Mouse (Mus musculus): ENCODE data around the gene Ddc. TPM values are rescaled to one million over a fixed set of nuclear protein-coding genes. Genes with fewer than 3 reads are reported as not detected.

Gene Ddc
- polyA plus RNA-seq, 1 experiment: not detected

GRCm38 (mm10) chr11:11923345-11923744, 25.4 kb upstream of the Ddc start:
- TF ChIP-seq POLR2A (IDR thresholded peaks at IDR 0.05; ENCODE audit: insufficient read depth, low read depth, low read length): no peak
- TF ChIP-seq CTCF (IDR thresholded peaks at IDR 0.05; ENCODE audit: insufficient read depth, low read depth, low read length): no peak
- no peak overlapping the region for H3K4me3 ChIP-seq (ENCODE audit: insufficient read depth, low read depth, low read length)
- 89% methylated on average over 3 of the region's 3 CpGs for WGBS
- H3K4me1 ChIP-seq (ENCODE audit: control insufficient read depth, insufficient read depth, low read length): no peaks in the 10 kb centered on the region
- H3K27ac ChIP-seq (ENCODE audit: insufficient read depth, low read depth, low read length): no peak overlapping the region

- Histone ChIP-seq H3K27ac (ENCODE audit: insufficient read depth, low read depth, low read length) (no peak overlapping the region), H3K4me1 (ENCODE audit: control insufficient read depth, insufficient read depth, low read length) (no peaks in the 10 kb centered on the region), H3K4me3 (ENCODE audit: insufficient read depth, low read depth, low read length) (no peak overlapping the region)
- TF ChIP-seq CTCF (IDR thresholded peaks at IDR 0.05; ENCODE audit: insufficient read depth, low read depth, low read length): no peak
- no peak for TF ChIP-seq POLR2A (IDR thresholded peaks at IDR 0.05; ENCODE audit: insufficient read depth, low read depth, low read length)
- 92% methylated on average over 2 of the region's 2 CpGs for WGBS
Observed at GRCm38 (mm10) chr11:11922106-11922505, 24.2 kb upstream of the Ddc start.

- WGBS: 39% methylated on average over 7 of the region's 7 CpGs
- no peak for TF ChIP-seq POLR2A (IDR thresholded peaks at IDR 0.05; ENCODE audit: insufficient read depth, low read depth, low read length)
- Histone ChIP-seq H3K4me3 (ENCODE audit: insufficient read depth, low read depth, low read length) (no peak overlapping the region), H3K4me1 (ENCODE audit: control insufficient read depth, insufficient read depth, low read length) (no peaks in the 10 kb centered on the region), H3K27ac (ENCODE audit: insufficient read depth, low read depth, low read length) (no peak overlapping the region)
Observed at GRCm38 (mm10) chr11:11907703-11908413, 9.9 kb upstream of the Ddc start.

- Histone ChIP-seq H3K4me1 (ENCODE audit: control insufficient read depth, insufficient read depth, low read length) (no peaks in the 10 kb centered on the region), H3K27ac (ENCODE audit: insufficient read depth, low read depth, low read length) (no peak overlapping the region), H3K4me3 (ENCODE audit: insufficient read depth, low read depth, low read length) (no peak overlapping the region)
- no peak for TF ChIP-seq CTCF (IDR thresholded peaks at IDR 0.05; ENCODE audit: insufficient read depth, low read depth, low read length)
- no peak for TF ChIP-seq POLR2A (IDR thresholded peaks at IDR 0.05; ENCODE audit: insufficient read depth, low read depth, low read length)
Observed at GRCm38 (mm10) chr11:11905518-11905917, 7.6 kb upstream of the Ddc start.

- no peak for TF ChIP-seq CTCF (IDR thresholded peaks at IDR 0.05; ENCODE audit: insufficient read depth, low read depth, low read length)
- no peak for TF ChIP-seq POLR2A (IDR thresholded peaks at IDR 0.05; ENCODE audit: insufficient read depth, low read depth, low read length)
- H3K27ac ChIP-seq (ENCODE audit: insufficient read depth, low read depth, low read length): no peak overlapping the region
- 75% methylated on average over 5 of the region's 5 CpGs for WGBS
- H3K4me3 ChIP-seq (ENCODE audit: insufficient read depth, low read depth, low read length): no peak overlapping the region
- H3K4me1 ChIP-seq (ENCODE audit: control insufficient read depth, insufficient read depth, low read length): no peaks in the 10 kb centered on the region
Observed at GRCm38 (mm10) chr11:11904995-11905394, 7.1 kb upstream of the Ddc start.

- no peak overlapping the region for H3K4me3 ChIP-seq (ENCODE audit: insufficient read depth, low read depth, low read length)
- 73% methylated on average over 5 of the region's 5 CpGs for WGBS
- H3K27ac ChIP-seq (ENCODE audit: insufficient read depth, low read depth, low read length): no peak overlapping the region
- no peak for TF ChIP-seq CTCF (IDR thresholded peaks at IDR 0.05; ENCODE audit: insufficient read depth, low read depth, low read length)
- no peak for TF ChIP-seq POLR2A (IDR thresholded peaks at IDR 0.05; ENCODE audit: insufficient read depth, low read depth, low read length)
- no peaks in the 10 kb centered on the region for H3K4me1 ChIP-seq (ENCODE audit: control insufficient read depth, insufficient read depth, low read length)
Observed at GRCm38 (mm10) chr11:11901509-11901908, 3.6 kb upstream of the Ddc start.

- WGBS: 92% methylated on average over 3 of the region's 3 CpGs
- TF ChIP-seq CTCF (IDR thresholded peaks at IDR 0.05; ENCODE audit: insufficient read depth, low read depth, low read length): no peak
- TF ChIP-seq POLR2A (IDR thresholded peaks at IDR 0.05; ENCODE audit: insufficient read depth, low read depth, low read length): no peak
- H3K4me1 ChIP-seq (ENCODE audit: control insufficient read depth, insufficient read depth, low read length): no peaks in the 10 kb centered on the region
Observed at GRCm38 (mm10) chr11:11898496-11898895, 552 bp upstream of the Ddc start.

GRCm38 (mm10) chr11:11895479-11895878, 2.5 kb downstream of the Ddc start:
- H3K4me1 ChIP-seq (ENCODE audit: control insufficient read depth, insufficient read depth, low read length): peaks cover under 1% of the 10 kb centered on the region
- H3K27ac ChIP-seq (ENCODE audit: insufficient read depth, low read depth, low read length): no peak overlapping the region
- no peak overlapping the region for H3K4me3 ChIP-seq (ENCODE audit: insufficient read depth, low read depth, low read length)
- TF ChIP-seq POLR2A (IDR thresholded peaks at IDR 0.05; ENCODE audit: insufficient read depth, low read depth, low read length) (no peak), CTCF (IDR thresholded peaks at IDR 0.05; ENCODE audit: insufficient read depth, low read depth, low read length) (no peak)
- WGBS: 96% methylated on average over 2 of the region's 2 CpGs

More at GRCm38 (mm10) chr11:11898496-11898895, 552 bp upstream of the Ddc start:
- Histone ChIP-seq H3K4me3 (ENCODE audit: insufficient read depth, low read depth, low read length) (no peak overlapping the region), H3K27ac (ENCODE audit: insufficient read depth, low read depth, low read length) (no peak overlapping the region)

- Histone ChIP-seq H3K27ac (ENCODE audit: insufficient read depth, low read depth, low read length) (no peak overlapping the region), H3K4me3 (ENCODE audit: insufficient read depth, low read depth, low read length) (no peak overlapping the region), H3K4me1 (ENCODE audit: control insufficient read depth, insufficient read depth, low read length) (peaks cover 5% of the 10 kb centered on the region)
- 89% methylated on average over 1 of the region's 1 CpGs for WGBS
- TF ChIP-seq CTCF (IDR thresholded peaks at IDR 0.05; ENCODE audit: insufficient read depth, low read depth, low read length): no peak
- TF ChIP-seq POLR2A (IDR thresholded peaks at IDR 0.05; ENCODE audit: insufficient read depth, low read depth, low read length): no peak
Observed at GRCm38 (mm10) chr11:11893769-11894168, 4.2 kb downstream of the Ddc start.
